Mouse (Mus musculus) myocyte (in vitro differentiated cells): ENCODE measurements around the gene Ccdc177.

Experiments
- CEBPB ChIP-seq: IDR thresholded peaks from 2 replicates; pipeline ENCODE4 v1.6.1; 2011; ENCODE audit warnings: mild to moderate bottlenecking, moderate library complexity; ENCODE audit not compliant: poor library complexity, insufficient read depth, severe bottlenecking
- E2F4 ChIP-seq: IDR thresholded peaks from one replicate; pipeline ENCODE4 v1.6.1; 2011; ENCODE audit warnings: mild to moderate bottlenecking, control low read depth, moderate library complexity; ENCODE audit not compliant: insufficient read depth
- POLR2A ChIP-seq: IDR thresholded peaks from one replicate; pipeline ENCODE4 v1.6.1; 2011; ENCODE audit warnings: low read depth, mild to moderate bottlenecking, control low read depth, moderate library complexity; ENCODE audit not compliant: insufficient read length
- SRF ChIP-seq: IDR thresholded peaks from one replicate; pipeline ENCODE4 v1.6.1; 2011; ENCODE audit warnings: low read depth; ENCODE audit not compliant: control insufficient read depth, insufficient read length

GRCm38 (mm10) chr12:80751556-80751955, 8.9 kb downstream of the Ccdc177 start:
- TF ChIP-seq E2F4 (no peak), CEBPB (no peak), POLR2A (no peak), SRF (no peak)
